Mouse (Mus musculus): ENCODE data around the gene Adam34.
"Not testable (repeated sequence)": the region's sequence is repeated elsewhere in the genome, so short reads cannot be mapped to it uniquely, and the experiment has no call there.

The Adam34 gene

DNA sequence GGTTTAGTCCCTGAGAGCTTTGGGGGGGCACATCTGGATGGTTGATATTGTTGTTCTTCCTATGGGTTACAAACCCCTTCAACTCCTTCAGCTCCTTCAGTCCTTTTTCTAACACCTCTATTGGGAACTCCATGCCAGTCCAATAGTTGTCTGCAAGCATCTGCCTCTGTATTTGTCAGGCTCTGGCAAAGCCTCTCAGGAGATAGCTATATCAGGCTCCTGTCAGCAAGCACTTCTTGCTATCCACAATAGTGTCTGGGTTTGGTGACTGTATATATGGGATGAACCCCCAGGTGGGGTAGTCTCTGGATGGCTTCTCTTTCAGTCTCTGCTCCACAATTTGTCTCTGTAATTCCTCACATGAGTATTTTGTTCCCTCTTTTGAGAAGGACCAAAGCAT, at the start of gene Adam34:
Gene Adam34 (minus strand): TSS at position 101 of the 400 bp plus-strand sequence.
- DNase-seq = no peak

DNA sequence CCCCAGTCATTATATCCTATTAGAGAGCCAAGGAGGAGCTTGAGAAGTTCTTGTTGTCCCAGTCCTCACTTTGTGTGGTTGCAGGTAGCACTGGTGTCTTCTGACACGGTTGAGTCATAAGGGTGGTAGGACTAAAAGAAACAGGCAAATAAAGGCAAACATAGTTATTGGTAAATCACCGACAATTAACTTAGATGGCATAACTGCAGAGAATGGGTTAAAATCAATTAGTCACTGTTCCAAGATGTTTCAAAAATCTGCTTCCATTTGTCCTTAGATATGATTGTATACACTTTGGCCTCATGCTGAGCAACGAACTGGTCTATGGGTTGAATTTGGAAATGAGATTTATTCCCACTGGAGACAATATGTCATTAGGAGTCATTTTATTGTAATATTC, 82.7 kb downstream of the Adam34 start, which contains the start of gene Gm5346:
Gene Gm5346 (minus strand): TSS at position 101 of the 400 bp plus-strand sequence.
- no peak for DNase-seq

DNA sequence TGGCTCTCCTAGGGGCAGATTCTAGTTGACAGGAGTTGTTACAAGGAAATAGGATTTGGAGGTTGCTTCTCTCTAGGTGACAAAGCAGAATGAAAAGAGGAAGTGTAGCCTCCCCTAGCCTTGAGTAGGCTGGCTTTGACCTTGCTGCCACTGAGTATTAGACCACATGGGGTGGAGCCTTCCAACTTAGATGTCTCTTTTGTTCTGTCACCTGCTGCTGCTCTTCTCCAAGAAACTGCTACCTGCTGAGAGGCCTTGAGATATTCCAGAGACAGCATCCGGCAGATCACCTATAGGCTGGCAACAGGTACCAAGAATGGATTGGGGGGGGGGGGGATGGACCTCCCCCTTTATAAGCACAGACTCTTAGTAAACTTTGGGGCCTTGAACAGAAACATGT, 93.8 kb downstream of the Adam34 start:
- no peak for DNase-seq

DNA sequence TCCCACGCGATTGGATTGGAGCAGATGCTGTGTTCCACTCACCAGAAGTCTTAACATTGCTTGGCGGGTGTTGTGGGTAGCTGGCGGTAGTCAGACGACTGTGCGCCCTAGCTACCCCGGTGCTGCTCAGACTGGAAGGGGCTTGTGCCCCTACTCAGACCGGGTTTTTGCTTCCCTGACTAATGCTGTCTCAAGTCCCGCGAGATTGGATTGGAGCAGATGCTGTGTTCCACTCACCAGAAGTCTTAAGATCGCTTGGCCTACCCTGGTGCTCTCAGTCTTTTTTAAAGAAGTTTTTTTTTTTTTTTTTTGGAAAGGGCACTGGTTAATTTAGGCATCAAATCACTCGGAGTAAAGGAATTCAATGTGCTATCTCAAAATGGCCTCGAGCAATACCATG, 106.2 kb downstream of the Adam34 start:
- DNase-seq = not testable (repeated sequence)

DNA sequence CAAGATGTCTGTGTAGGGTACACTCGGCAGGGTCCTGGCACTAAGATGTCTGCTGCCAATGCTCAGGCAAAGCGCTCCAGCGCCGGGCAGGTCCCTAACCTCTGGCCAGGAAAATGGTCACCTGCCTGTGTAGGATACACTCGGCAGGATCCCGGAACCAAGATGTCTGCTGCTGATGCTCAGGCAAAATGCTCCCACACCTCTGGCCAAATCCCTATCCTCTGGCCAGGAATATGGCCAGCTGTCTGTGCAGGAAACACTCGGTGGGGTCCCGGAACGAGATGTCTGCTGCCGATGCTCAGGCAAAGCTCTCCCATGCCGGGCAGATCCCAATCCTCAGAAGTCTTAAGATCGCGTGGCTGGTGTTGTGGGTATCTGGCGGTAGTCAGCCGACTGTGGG, 106.7 kb downstream of the Adam34 start:
- not testable (repeated sequence) for DNase-seq
